Mouse (Mus musculus) T-helper 17 cell (primary cell): Measurements from ENCODE around the gene Uqcrq.

Experiments
- in situ Hi-C, 2 experiments: fragments of 300-600 bp; cut with MboI, MseI; formaldehyde crosslinking; loops; 1 replicate in 1 of 2; 2 replicates in 1 of 2; pipeline ENCODE4 v1.15.1; 2025; ENCODE audit warnings: high pct_unique_total_duplicates in 2 of 2

Uqcrq gene

DNA sequence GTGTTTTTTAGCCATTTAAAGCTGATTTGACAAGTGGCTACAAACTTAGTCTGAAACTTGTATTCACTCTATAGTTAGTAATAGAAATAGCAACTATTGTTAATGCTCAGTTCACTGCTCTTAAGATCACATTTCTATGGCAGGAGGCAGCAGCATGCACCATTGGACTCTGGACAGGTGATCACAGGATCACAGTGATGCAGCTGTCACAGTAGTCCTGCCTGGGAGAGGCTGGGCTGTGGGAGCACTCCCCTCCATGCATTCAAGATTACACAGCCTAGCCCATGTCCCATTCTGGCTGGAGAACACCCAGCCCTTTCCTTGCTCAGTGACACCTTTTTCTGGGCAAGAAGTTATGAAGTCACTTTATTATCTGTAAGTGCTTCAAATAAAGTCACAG, 12.6 kb downstream of the Uqcrq start:
- in situ Hi-C loops, result no loop called here

DNA sequence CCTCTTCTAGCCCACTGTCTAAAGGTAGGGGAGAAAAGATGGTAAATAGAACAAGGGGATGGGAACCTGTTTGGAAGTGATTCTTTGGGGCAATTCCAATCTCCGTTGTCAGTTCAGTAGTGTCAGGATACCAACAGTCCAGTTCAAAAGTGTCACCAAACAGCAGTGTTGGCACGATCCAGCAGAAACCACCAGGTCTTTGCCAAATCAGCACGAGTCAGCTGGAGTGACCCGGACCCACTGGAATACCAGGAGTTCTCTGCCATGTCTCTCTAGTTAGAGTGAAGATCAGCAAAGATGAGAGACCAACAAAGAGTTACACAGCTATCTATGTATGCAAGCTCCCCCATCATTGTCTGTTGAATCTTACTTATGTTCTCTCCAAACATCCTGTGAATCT, 16.8 kb downstream of the Uqcrq start:
- in situ Hi-C loops, result loop anchor here in 1 of 2 experiments (5.0 kb wide), 1 partner anchor 127 kb away; no protein-coding TSS in a partner anchor

DNA sequence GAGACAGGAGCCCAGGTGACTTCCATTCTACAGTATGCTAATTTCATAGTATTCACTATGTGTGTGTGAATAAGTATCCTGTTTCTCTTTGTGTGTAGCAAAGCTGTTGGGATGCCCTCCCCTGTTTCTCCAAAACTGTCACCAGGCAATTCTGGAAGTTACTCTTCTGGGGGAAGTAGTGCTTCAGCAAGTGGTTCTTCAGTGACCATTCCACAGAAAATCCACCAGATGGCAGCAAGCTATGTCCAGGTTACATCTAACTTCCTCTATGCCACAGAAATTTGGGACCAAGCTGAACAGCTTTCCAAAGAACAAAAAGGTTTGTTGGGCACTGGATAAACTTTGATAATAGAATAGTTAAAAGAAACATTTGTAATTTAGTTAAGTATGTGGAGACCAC, 18.9 kb downstream of the Uqcrq start:
- in situ Hi-C loops, result loop anchor here in 1 of 2 experiments (5.0 kb wide), 1 partner anchor 124 kb away; no protein-coding TSS in a partner anchor

DNA sequence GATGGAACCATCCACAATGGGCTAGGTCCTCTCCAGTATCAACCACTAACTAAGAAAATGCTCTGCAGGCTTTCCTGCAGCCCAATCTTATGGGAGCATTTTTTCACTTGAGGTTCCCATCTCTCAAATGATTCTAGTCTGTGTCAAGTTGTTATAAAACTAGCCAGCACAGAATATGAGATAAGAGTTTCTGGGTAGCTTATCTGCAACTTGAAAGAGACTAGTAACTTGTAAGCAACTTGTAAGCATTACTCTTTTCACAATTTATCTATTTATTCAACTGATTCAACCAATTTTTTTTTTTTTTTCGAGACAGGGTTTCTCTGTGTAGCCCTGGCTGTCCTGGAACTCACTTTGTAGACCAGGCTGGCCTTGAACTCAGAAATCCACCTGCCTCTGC, 27.0 kb downstream of the Uqcrq start:
- in situ Hi-C loops, result loop anchor here (5.0 kb wide), 2 partner anchors 126 to 136 kb away; no protein-coding TSS in a partner anchor

DNA sequence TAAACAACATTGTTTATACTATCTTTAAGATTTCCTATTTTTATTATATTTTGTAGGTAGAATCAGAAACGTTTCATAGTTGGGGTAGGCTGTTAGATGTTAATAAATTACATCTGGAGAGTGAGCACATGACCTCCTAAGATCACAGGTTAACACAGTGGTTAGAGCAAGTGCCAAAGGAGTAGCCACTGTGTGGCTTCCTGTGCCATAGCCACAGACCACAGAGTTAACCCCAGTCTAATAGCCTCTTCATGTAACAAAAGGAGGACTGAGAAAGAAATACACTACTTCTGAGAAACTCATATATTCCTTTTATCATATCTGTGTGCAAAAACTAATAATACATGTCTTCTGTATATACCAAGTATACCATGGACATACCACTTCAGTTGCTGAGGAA, 36.8 kb downstream of the Uqcrq start:
- in situ Hi-C loops, result no loop called here

DNA sequence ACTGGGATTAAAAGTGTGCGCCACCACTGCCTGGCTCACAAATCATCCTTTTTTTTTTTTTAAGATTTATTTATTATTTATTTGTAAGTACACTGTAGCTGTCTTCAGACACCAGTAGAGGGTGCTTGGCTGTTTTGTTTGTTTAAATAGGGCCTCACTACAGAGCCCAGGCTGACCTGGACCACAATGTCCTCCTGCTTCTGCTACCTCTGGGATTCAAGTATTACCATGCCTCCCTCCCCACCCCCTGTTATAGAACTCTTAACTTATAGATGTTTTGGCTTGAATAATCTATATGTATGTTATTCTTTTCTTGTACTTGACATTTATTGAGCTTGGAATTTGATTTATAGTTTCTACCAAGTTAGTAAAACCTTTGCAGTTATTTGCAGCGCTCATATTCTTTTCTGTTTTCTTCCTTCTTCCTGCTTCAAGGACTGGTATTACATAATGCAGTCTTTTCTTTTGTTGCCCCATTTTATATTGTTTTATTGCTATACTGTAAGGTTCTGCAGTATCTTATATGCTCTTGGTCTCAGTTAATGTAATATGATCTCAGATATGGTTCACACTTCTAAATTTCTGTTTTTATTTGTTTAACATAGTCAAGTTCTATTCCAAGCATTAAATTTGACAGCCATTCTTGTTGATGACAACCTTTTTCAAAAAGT, 46.7 kb downstream of the Uqcrq start:
- in situ Hi-C loops, result loop anchor here in 1 of 2 experiments (10.0 kb wide), 1 partner anchor 969 kb away; no protein-coding TSS in a partner anchor

DNA sequence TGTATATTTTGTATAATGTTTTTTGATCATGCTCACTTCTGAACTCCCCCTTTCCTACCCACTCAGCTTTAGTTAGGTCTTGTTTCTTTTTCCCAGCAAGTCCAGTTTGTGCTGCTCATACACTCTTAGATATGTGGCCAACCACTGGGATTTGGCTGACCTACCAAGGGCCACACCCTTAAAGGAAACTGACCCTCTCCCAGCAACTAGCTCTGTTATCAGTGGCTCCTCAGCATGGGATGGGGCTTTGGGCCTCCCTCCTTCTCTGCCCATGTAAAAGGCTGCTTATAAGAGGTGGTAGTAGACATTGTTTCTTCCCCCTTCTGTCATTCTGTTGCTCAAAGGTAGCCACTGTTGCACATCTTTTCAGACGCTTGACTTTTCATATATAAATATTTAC, 51.7 kb downstream of the Uqcrq start:
- in situ Hi-C loops, result no loop called here
